Mouse (Mus musculus): ENCODE measurements at regions not wholly inside any gene's neighbourhood (a gene's known extent, or its start where the extent isn't known, plus 50 kb on each side); places are given as distances from the start of the nearest gene placed in this dataset.

DNA sequence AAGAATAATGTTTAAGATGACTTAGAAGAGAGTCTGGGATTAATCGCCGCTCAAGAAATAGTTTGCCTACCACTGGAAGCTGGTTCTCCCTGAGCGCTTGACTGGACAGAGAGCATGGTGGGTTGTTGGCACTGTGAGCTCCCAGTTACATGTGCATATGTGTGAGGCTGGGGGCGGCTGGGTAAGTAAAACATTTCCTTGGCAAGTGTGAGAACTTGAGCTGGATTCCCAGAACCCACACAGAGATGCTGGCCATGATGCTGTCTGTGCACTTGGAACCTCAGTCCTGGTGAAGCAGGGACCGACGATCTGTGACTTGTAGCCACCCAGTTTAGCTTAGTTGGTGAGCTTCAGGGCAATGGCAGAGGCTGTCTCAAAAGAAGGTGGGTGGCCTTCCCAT lies 90.5 kb downstream of the Dact1 start:
- no peak for ATAC-seq (ENCODE audit: insufficient number of reproducible peaks, insufficient read depth, low FRiP score, low TSS enrichment, low read depth)
- H3K27me3 ChIP-seq, result no peaks in the 10 kb centered on the region
- H3K4me3 ChIP-seq, result no peak overlapping the region
- no peak overlapping the region for H3K9ac ChIP-seq
- H3K9me3 ChIP-seq, result no peaks in the 10 kb centered on the region
- no peaks in the 10 kb centered on the region for H3K36me3 ChIP-seq
- H3K4me2 ChIP-seq, result no peak overlapping the region
- 91% methylated on average over 6 of the region's 6 CpGs for WGBS
- H3K27ac ChIP-seq, result no peak overlapping the region
- peaks cover 12% of the 10 kb centered on the region for H3K4me1 ChIP-seq

DNA sequence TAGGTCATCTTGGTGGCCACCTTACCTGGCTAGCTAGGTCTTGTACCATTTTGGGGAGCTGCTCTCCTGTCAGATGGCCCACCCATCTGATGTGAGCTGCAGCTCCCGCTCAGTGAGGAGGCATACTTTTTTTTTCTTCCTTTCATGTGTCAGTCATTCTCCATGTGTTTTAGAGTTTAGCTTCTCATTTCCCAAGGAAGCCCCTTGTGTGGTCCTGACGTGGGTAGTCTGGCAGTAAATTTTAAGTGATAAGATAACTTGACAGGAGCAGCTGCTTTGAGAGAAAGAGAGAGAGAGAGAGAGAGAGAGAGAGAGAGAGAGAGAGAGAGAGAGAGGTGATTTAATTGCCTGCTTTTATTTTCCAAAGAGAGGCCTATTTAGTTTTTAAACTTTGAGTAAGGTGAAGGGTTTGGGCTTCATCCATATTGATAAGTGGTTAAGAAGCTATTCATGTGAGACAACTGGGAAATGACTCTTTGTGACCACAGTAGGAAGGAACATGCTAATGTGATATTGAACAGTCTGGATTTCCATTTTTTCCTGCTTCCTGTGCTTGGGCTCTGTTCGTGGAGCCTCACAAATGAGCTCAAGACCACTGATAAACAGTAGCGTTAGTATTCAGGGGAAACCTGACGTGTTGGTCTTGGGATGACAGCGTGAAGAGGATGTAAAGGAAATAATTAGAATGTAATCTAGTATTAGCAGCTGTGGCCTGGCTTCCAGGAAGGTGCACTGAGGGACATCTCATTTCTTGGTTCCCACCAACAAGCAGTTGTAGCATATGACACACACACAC lies 92.1 kb downstream of the Dact1 start:
- H3K9me3 ChIP-seq, result no peaks in the 10 kb centered on the region
- ATAC-seq (ENCODE audit: insufficient number of reproducible peaks, insufficient read depth, low FRiP score, low TSS enrichment, low read depth), result no peak
- peaks cover 12% of the 10 kb centered on the region for H3K4me1 ChIP-seq
- H3K9ac ChIP-seq, result no peak overlapping the region
- no peak overlapping the region for H3K4me3 ChIP-seq
- no peak overlapping the region for H3K27ac ChIP-seq
- H3K4me2 ChIP-seq, result no peak overlapping the region
- no peaks in the 10 kb centered on the region for H3K27me3 ChIP-seq
- no peaks in the 10 kb centered on the region for H3K36me3 ChIP-seq
- 43% methylated on average over 6 of the region's 6 CpGs for WGBS

DNA sequence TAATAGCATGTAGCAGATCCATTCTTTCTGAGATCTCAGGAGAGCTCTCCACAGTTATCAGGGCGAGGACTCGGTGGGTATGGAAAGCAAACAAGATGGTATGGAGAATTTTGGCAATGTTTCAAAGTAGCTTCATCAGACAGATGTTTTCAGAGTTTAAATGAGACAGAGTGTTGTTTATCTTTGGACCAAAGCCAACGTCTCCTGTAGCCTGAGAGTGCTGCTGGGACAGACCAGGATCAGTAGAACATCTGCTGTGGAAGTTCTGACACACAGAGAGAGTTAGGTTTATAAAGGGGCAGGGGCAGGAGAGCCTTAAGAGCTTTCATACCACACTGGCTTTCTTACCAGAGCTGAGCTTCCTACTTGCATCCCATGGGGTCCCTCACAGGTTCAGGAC lies 97.6 kb downstream of the Dact1 start:
- 41% methylated on average over 3 of the region's 3 CpGs for WGBS
- Histone ChIP-seq H3K27me3 (no peaks in the 10 kb centered on the region), H3K36me3 (no peaks in the 10 kb centered on the region), H3K9me3 (no peaks in the 10 kb centered on the region), H3K27ac (no peak overlapping the region), H3K4me2 (no peak overlapping the region), H3K4me3 (no peak overlapping the region), H3K9ac (no peak overlapping the region), H3K4me1 (peaks cover 13% of the 10 kb centered on the region; the same call in 1 of the 2 replicates)
- ATAC-seq (ENCODE audit: insufficient number of reproducible peaks, insufficient read depth, low FRiP score, low TSS enrichment, low read depth), result no peak

DNA sequence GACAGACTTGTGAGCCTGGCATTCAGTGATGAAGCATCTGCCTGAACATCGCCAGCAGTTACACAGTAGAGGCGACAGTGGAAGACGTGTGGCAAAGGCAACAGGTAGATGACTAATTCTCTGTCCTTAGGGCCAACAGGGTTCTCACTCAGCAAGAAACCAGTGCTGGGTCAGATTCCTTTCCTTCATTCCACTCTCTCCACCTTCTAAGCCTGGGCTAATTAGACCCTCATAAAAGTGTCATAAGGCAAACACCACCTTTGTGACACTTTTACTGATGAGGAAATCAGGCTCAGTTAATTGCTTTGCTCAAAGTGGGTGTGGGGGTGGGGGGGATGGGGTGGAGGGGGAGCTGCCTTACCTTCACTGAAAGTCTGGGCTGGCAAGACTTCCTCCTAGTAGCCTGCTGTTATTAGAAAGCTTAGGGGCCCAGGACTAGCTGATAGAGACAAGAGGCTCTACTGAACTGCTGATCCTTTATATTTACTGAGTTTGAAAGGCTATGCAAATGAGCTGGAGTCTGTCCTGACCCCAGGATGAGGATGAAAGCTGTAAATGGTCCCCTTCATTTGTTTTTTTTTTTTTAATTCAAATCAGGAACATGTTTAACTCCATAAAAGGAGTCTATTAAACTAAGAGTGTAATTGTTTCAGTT lies 98.8 kb downstream of the Dact1 start:
- WGBS, result 59% methylated on average over 3 of the region's 3 CpGs
- ATAC-seq (ENCODE audit: insufficient number of reproducible peaks, insufficient read depth, low FRiP score, low TSS enrichment, low read depth), result no peak
- H3K9ac ChIP-seq, result no peak overlapping the region

DNA sequence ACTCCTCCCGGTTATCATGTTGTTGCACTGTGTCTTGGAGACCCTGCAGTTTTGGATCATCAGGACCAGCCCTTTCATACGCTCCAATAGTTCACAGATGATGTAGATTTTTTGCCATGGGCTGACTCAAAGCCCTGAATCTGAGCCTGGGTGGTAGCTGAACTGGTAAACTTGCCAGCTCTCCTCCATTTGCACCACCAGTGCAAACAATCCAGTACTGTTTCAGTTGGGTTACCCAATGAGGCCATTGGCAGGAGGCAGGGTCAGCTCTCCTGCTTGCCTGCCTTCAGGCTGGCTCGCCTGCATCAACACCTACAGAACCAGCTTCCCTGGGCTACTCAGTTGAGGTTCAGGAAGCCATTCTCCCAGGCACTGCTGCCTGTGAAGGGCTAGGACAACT lies 102.6 kb downstream of the Dact1 start:
- H3K4me1 ChIP-seq, result peaks cover 19% of the 10 kb centered on the region; the same call in 1 of the 2 replicates
- H3K4me3 ChIP-seq, result no peak overlapping the region
- H3K9ac ChIP-seq, result no peak overlapping the region
- H3K9me3 ChIP-seq, result no peaks in the 10 kb centered on the region
- no peak for ATAC-seq (ENCODE audit: insufficient number of reproducible peaks, insufficient read depth, low FRiP score, low TSS enrichment, low read depth)
- no peaks in the 10 kb centered on the region for H3K36me3 ChIP-seq
- no peaks in the 10 kb centered on the region for H3K27me3 ChIP-seq
- H3K27ac ChIP-seq, result no peak overlapping the region
- no peak overlapping the region for H3K4me2 ChIP-seq
- 76% methylated on average over 3 of the region's 3 CpGs for WGBS

More for the DNA sequence above, 98.8 kb downstream of the Dact1 start:
- Histone ChIP-seq H3K9me3 (no peaks in the 10 kb centered on the region), H3K36me3 (no peaks in the 10 kb centered on the region), H3K27ac (no peak overlapping the region), H3K4me3 (no peak overlapping the region), H3K4me1 (peaks cover 19% of the 10 kb centered on the region; the same call in 1 of the 2 replicates), H3K27me3 (no peaks in the 10 kb centered on the region), H3K4me2 (no peak overlapping the region)

DNA sequence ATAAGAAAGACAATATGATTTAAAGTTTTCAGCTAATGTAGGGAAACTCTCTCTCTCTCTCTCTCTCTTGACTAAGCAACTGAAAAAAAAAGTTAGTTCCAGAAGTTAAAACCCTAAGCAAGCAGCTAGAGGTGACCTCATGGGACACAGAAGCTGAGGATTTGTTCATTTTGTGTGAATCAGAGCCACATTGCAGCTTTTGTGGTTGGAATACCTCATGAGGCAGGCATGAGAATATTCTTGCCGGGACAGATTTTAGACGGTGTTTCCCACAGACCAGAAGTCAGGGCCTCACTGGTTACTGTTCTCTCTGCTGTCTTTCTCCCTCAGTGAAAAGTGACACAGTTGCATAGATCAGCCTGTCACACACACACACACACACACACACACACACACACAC lies 107.3 kb downstream of the Dact1 start:
- ATAC-seq (ENCODE audit: insufficient number of reproducible peaks, insufficient read depth, low FRiP score, low TSS enrichment, low read depth), result no peak
- no peak overlapping the region for H3K4me3 ChIP-seq
- 51% methylated on average over 2 of the region's 2 CpGs for WGBS

DNA sequence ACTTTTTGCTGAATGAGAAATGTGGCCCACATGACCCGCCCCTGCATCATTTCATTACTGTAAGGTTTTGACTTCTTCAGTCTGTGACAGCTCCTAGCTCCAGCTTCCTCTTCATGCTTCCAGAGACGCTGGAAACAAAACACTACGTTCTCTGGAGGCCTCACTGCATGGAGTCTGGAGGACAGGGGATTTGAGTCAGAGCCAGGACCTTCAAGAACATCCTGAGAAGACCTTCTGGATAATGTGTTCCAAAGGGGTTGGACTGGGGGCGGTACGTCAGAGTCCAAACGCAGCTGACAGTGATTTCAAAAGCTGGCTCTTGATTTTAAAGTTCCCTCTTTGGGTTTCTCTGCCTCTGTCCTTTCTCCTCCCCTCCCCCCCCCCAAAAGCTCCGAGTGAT lies 108.5 kb downstream of the Dact1 start:
- Histone ChIP-seq H3K27me3 (no peaks in the 10 kb centered on the region), H3K4me1 (no peaks in the 10 kb centered on the region; the same call in 1 of the 2 replicates), H3K27ac (no peak overlapping the region), H3K4me3 (no peak overlapping the region), H3K36me3 (no peaks in the 10 kb centered on the region), H3K4me2 (no peak overlapping the region), H3K9me3 (no peaks in the 10 kb centered on the region), H3K9ac (no peak overlapping the region)
- WGBS, result 67% methylated on average over 7 of the region's 7 CpGs
- no peak for ATAC-seq (ENCODE audit: insufficient number of reproducible peaks, insufficient read depth, low FRiP score, low TSS enrichment, low read depth)

More for the DNA sequence above, 107.3 kb downstream of the Dact1 start:
- Histone ChIP-seq H3K9ac (no peak overlapping the region), H3K27ac (no peak overlapping the region), H3K27me3 (no peaks in the 10 kb centered on the region), H3K36me3 (no peaks in the 10 kb centered on the region), H3K4me1 (peaks cover 10% of the 10 kb centered on the region; the same call in 1 of the 2 replicates), H3K9me3 (no peaks in the 10 kb centered on the region), H3K4me2 (no peak overlapping the region)

DNA sequence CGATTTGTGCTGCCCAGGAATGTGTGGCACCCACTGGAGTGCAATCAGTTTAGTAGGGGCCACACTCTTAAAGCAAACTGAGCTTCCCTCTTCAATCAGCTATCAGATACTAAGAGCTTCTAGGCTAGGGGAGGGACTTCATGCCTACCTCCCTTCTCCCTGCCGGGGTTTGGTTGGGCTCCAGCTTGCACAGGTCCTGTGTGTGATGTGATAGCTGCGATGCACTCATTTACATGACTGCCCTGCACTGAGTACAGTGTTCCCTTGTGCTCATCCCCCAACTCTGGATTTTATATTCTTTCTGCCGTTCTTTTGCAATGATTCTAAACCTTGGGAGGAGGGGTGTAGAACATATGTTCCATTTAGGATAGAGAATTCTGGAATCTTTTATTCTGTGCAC lies 109.5 kb downstream of the Dact1 start:
- H3K36me3 ChIP-seq, result no peaks in the 10 kb centered on the region
- WGBS, result 74% methylated on average over 4 of the region's 4 CpGs
- no peaks in the 10 kb centered on the region for H3K9me3 ChIP-seq
- no peak for ATAC-seq (ENCODE audit: insufficient number of reproducible peaks, insufficient read depth, low FRiP score, low TSS enrichment, low read depth)
- H3K4me2 ChIP-seq, result no peak overlapping the region
- H3K27ac ChIP-seq, result no peak overlapping the region
- no peaks in the 10 kb centered on the region; the same call in 1 of the 2 replicates for H3K4me1 ChIP-seq
- no peak overlapping the region for H3K9ac ChIP-seq
- H3K4me3 ChIP-seq, result no peak overlapping the region
- H3K27me3 ChIP-seq, result no peaks in the 10 kb centered on the region

DNA sequence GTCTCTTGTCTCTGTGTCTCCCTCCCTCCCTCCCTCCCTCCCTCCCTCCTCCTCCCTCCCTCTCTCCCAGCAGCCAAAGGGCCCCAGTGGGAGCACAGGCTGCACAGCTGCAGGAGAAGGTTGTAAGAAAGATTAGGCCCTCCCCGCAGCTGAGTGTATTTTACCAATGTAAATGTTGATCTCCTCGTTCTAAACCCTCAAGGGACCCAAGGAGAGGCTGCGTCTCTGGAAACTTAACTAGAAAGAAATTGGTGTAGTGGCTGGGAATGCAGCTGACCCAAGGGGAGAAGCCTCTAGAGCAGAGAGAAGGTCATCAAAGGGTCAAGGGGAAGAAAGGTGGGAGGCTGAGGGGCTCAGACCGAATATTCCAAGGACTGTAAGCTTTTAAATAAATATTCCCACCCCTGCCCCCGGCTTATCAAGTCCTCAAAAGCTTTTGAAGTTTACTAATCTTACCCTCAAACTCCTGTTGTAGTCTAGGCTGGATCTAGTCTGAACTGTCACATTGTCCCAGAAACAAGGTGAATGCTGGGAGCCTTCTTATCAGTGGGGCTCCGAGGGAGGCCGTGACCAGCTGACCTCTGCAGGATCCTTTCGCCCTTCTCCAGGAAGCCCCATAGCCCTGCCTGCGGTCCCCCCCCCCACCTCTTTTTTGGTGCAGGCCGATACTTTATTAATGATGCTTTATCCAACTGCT lies 116.5 kb downstream of the Dact1 start:
- no peak overlapping the region for H3K4me2 ChIP-seq
- peaks cover 7% of the 10 kb centered on the region; the same call in 1 of the 2 replicates for H3K4me1 ChIP-seq
- no peak overlapping the region for H3K4me3 ChIP-seq
- H3K36me3 ChIP-seq, result no peaks in the 10 kb centered on the region
- no peak overlapping the region for H3K27ac ChIP-seq
- no peaks in the 10 kb centered on the region for H3K9me3 ChIP-seq
- 26% methylated on average over 10 of the region's 10 CpGs for WGBS
- no peaks in the 10 kb centered on the region for H3K27me3 ChIP-seq
- no peak for ATAC-seq (ENCODE audit: insufficient number of reproducible peaks, insufficient read depth, low FRiP score, low TSS enrichment, low read depth)
- no peak overlapping the region for H3K9ac ChIP-seq

DNA sequence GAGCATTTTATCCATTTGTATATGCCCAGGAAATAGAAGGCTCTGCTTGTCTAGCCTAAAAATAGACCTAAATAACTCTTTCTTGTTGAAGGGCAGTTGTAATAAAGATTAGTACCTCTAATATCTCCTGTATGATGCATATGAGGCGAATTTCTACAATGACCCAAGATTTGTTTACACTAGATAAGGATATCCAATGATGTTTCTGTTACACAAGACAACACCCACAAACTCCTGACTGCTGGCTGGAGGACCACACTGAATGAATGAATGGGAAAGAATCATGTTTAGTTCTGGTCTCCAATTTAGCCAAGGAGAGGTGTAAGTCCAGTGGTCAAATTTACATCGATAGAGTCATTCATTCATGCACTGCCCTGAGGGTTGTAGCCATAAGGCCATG lies 118.3 kb downstream of the Dact1 start:
- WGBS, result 76% methylated on average over 2 of the region's 2 CpGs
- Histone ChIP-seq H3K27me3 (no peaks in the 10 kb centered on the region), H3K4me1 (peaks cover 7% of the 10 kb centered on the region; the same call in 1 of the 2 replicates)

DNA sequence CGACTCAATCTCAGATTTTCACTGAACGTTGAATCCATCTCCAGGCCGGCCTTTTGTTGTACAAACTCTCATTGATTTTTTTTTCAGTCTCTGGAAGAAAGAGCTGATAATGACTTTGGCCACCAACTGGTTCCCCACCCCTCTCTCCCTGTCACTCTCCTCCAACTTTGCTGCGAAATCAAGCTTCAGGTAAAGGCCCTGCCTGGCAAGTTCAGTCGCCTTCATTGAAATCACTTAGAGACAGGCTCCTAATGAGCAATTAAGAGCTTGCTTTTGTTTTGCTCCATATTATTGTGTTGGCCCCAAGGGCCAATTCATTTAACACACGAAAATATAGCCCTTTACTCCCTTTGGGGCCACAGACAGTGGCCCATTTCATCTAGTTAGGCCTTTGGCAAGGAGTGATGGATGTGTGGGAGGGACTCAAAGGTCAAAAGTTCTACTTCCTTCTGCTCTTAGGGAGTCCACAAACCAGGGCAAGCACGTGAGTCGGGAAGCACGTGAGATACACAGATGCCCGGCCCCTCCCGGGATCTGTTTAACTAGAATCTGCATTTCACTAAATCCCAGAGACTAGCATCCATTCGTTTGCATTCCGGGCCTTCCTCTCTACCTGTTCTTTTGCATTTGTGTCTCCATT lies 120.0 kb downstream of the Dact1 start:
- Histone ChIP-seq H3K27ac (no peak overlapping the region), H3K9ac (no peak overlapping the region), H3K4me2 (no peak overlapping the region), H3K4me3 (no peak overlapping the region), H3K36me3 (no peaks in the 10 kb centered on the region), H3K4me1 (peaks cover 21% of the 10 kb centered on the region), H3K9me3 (no peaks in the 10 kb centered on the region), H3K27me3 (no peaks in the 10 kb centered on the region)
- WGBS, result 47% methylated on average over 13 of the region's 13 CpGs
- no peak for ATAC-seq (ENCODE audit: insufficient number of reproducible peaks, insufficient read depth, low FRiP score, low TSS enrichment, low read depth)

More for the DNA sequence above, 118.3 kb downstream of the Dact1 start:
- H3K4me2 ChIP-seq, result no peak overlapping the region
- H3K36me3 ChIP-seq, result no peaks in the 10 kb centered on the region
- no peak overlapping the region for H3K9ac ChIP-seq
- H3K27ac ChIP-seq, result no peak overlapping the region
- H3K4me3 ChIP-seq, result no peak overlapping the region
- no peaks in the 10 kb centered on the region for H3K9me3 ChIP-seq
- no peak for ATAC-seq (ENCODE audit: insufficient number of reproducible peaks, insufficient read depth, low FRiP score, low TSS enrichment, low read depth)

Data from embryonic facial prominence, embryonic 13.5 days (tissue).